Mouse (Mus musculus): ENCODE results near the gene 1300017J02Rik. TPM values are rescaled to one million over a fixed set of nuclear protein-coding genes. Genes with fewer than 3 reads are reported as not detected.
A peak's percentile ranks its signal among the peaks of the same experiment; 100 is the strongest.

1300017J02Rik gene
- polyA plus RNA-seq, 1 experiment from 2014 or later, result 4.2 TPM

DNA sequence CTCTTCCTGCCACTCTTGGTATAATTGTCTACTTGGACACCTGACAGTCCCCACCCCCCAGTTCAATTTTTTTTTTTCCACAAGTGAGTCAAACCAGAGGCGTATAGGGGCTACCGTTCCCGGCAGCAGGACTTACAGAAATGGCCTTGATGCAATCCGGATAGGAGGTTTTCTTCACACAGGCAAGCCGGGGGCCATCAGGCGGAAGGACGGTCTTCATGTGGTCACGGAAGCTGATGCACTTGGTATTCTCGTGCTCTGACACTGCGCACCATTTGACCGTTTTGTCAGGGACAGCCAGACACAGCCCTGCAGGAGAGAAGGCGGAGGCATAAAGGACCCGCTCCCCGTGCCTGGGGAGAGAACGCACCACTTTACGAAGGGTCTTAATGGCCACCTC lies 77.1 kb downstream of the 1300017J02Rik start:
- no peak overlapping the region for H3K4me3 ChIP-seq
- no peak for DNase-seq (ENCODE audit: low spot score)
- H3K27ac ChIP-seq, result no peak overlapping the region
- H3K4me1 ChIP-seq, result peaks cover 12% of the 10 kb centered on the region
- WGBS, result 91% methylated on average over 16 of the region's 16 CpGs
- no peaks in the 10 kb centered on the region for H3K9me3 ChIP-seq (replicated peaks)
- no peaks in the 10 kb centered on the region for H3K36me3 ChIP-seq
- no peaks in the 10 kb centered on the region for H3K27me3 ChIP-seq (ENCODE audit: low read depth, poor library complexity, severe bottlenecking)

DNA sequence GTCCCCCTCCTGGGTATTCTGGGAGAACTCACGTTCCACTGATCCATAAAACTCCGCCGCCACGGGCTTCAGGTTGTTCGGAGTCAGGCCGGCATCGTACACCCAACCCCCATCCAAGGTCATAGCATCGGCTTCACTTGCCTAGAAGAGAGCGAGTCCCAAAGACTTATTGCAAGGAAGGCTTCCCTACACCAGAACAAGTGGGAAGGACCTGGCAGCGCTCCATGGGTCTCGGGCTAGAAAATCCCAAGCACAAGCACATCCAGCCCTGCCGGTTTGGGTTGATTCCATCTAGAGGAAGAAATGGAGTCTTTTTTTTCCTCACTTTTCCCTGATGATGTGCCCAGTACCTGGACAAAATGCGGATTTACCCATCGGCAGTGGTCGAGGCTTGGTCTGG lies 78.1 kb downstream of the 1300017J02Rik start:
- DNase-seq (ENCODE audit: low spot score), result no peak
- peaks cover 9% of the 10 kb centered on the region for H3K4me1 ChIP-seq
- no peak overlapping the region for H3K27ac ChIP-seq
- no peaks in the 10 kb centered on the region for H3K36me3 ChIP-seq
- H3K27me3 ChIP-seq (ENCODE audit: low read depth, poor library complexity, severe bottlenecking), result no peaks in the 10 kb centered on the region
- no peak overlapping the region for H3K4me3 ChIP-seq
- no peaks in the 10 kb centered on the region for H3K9me3 ChIP-seq (replicated peaks)
- WGBS, result 94% methylated on average over 15 of the region's 15 CpGs

- DNase-seq (ENCODE audit: low spot score), result no peak
- H3K36me3 ChIP-seq, result no peaks in the 10 kb centered on the region
- no peak overlapping the region for H3K27ac ChIP-seq
- no peaks in the 10 kb centered on the region for H3K27me3 ChIP-seq (ENCODE audit: low read depth, poor library complexity, severe bottlenecking)
- peaks cover 6% of the 10 kb centered on the region for H3K4me1 ChIP-seq
- no peaks in the 10 kb centered on the region for H3K9me3 ChIP-seq (replicated peaks)
- no peak overlapping the region for H3K4me3 ChIP-seq
- 66% methylated on average over 3 of the region's 3 CpGs for WGBS
Observed at GRCm38 (mm10) chr9:103225464-103225863, 79.4 kb downstream of the 1300017J02Rik start.

- 92% methylated on average over 7 of the region's 7 CpGs for WGBS
- Histone ChIP-seq H3K27ac (no peak overlapping the region), H3K4me3 (no peak overlapping the region), H3K4me1 (no peaks in the 10 kb centered on the region), H3K36me3 (no peaks in the 10 kb centered on the region), H3K27me3 (ENCODE audit: low read depth, poor library complexity, severe bottlenecking) (no peaks in the 10 kb centered on the region), H3K9me3 (replicated peaks) (no peaks in the 10 kb centered on the region)
- no peak for DNase-seq (ENCODE audit: low spot score)
Observed at GRCm38 (mm10) chr9:103224721-103225120, 80.2 kb downstream of the 1300017J02Rik start.

- 83% methylated on average over 6 of the region's 6 CpGs for WGBS
- DNase-seq (ENCODE audit: low spot score), result no peak
- H3K36me3 ChIP-seq, result no peaks in the 10 kb centered on the region
- no peak overlapping the region for H3K4me3 ChIP-seq
- H3K27me3 ChIP-seq (ENCODE audit: low read depth, poor library complexity, severe bottlenecking), result 0 out of 2 replicates have a peak, but pooled peaks cover 5% of the 10 kb centered on the region
- no peaks in the 10 kb centered on the region for H3K9me3 ChIP-seq (replicated peaks)
- H3K27ac ChIP-seq, result no peak overlapping the region
- no peaks in the 10 kb centered on the region for H3K4me1 ChIP-seq
Observed at GRCm38 (mm10) chr9:103214281-103214680, 90.6 kb downstream of the 1300017J02Rik start.

- H3K9me3 ChIP-seq (replicated peaks), result no peaks in the 10 kb centered on the region
- H3K27ac ChIP-seq, result no peak overlapping the region
- 84% methylated on average over 2 of the region's 2 CpGs for WGBS
- no peaks in the 10 kb centered on the region for H3K36me3 ChIP-seq
- 0 out of 2 replicates have a peak, but pooled peaks cover 5% of the 10 kb centered on the region for H3K27me3 ChIP-seq (ENCODE audit: low read depth, poor library complexity, severe bottlenecking)
- no peaks in the 10 kb centered on the region for H3K4me1 ChIP-seq
- no peak overlapping the region for H3K4me3 ChIP-seq
- DNase-seq (ENCODE audit: low spot score), result no peak
Observed at GRCm38 (mm10) chr9:103213631-103214030, 91.3 kb downstream of the 1300017J02Rik start.

DNA sequence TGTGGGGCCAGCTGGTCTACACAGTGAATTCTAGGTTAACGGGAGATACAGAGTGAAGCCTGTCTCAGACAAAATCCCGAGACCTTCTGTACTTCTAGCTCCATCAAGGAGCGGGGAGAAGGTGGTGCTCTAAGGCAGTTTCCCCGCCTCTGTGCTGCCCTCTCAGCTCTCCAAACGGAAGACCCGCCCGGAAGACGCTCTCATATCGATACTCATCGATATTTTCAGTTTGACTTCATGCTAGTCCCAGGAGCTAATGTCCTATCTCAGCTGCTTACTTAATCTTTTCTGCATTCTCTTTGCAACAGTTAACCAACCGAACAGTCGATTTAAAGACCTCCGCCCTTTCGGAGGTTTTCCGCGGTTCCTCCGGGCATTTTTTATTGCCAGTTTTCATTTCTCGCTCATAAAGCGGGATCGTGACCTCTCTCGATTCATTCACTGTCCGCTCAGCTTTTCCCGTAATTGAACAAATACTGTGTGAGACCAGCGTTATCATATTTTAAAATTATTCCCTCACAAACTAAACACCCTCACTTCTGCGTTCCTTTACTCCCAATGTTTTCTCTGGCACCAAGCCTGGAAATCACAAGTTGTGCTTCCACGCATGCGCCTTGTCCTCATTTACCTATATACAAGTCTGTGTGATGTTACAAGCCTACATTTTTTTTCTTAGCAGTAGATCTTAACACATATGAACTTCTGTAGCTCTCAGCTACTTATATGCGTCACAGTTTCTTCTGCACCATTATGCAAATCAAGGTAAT lies 92.0 kb downstream of the 1300017J02Rik start:
- peak overlapping the region; percentile 16; the same call in 1 of the 2 replicates for H3K4me3 ChIP-seq
- H3K27ac ChIP-seq, result no peak overlapping the region
- WGBS, result 84% methylated on average over 28 of the region's 28 CpGs
- no peak for DNase-seq (ENCODE audit: low spot score)
- no peaks in the 10 kb centered on the region for H3K36me3 ChIP-seq
- no peaks in the 10 kb centered on the region for H3K9me3 ChIP-seq (replicated peaks)
- H3K27me3 ChIP-seq (ENCODE audit: low read depth, poor library complexity, severe bottlenecking), result 0 out of 2 replicates have a peak, but pooled peaks cover 5% of the 10 kb centered on the region
- no peaks in the 10 kb centered on the region for H3K4me1 ChIP-seq

GRCm38 (mm10) chr9:103208802-103209423 lies 96.0 kb downstream of the 1300017J02Rik start:
- Histone ChIP-seq H3K4me3 (no peak overlapping the region), H3K36me3 (no peaks in the 10 kb centered on the region), H3K9me3 (replicated peaks) (no peaks in the 10 kb centered on the region), H3K27ac (no peak overlapping the region), H3K4me1 (no peaks in the 10 kb centered on the region), H3K27me3 (ENCODE audit: low read depth, poor library complexity, severe bottlenecking) (no peaks in the 10 kb centered on the region)
- DNase-seq (ENCODE audit: low spot score), result no peak
- WGBS, result 62% methylated on average over 6 of the region's 6 CpGs

DNA sequence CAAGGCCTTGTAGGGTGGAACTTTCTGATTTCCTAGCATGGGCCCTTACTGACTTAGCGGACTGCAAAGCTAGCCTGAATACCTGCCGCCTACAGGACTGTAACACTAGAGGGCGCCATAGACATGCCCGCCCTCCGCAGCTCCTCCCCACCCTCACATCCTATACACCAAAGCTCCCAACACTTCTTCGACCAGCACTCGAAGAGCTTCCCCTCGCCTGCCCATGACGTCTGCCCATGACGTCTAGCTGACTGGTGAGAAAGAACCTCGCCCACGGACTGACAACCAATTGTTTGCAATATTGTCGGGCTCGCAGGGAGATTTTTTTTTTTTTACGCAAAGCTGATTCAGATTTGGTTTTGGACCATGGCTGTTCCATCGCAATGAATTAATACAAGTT lies 97.0 kb downstream of the 1300017J02Rik start:
- no peak overlapping the region for H3K27ac ChIP-seq
- H3K4me3 ChIP-seq, result peak overlapping the region; percentile 28; the same call in 1 of the 2 replicates
- no peaks in the 10 kb centered on the region for H3K27me3 ChIP-seq (ENCODE audit: low read depth, poor library complexity, severe bottlenecking)
- no peaks in the 10 kb centered on the region for H3K4me1 ChIP-seq
- H3K9me3 ChIP-seq (replicated peaks), result no peaks in the 10 kb centered on the region
- no peaks in the 10 kb centered on the region for H3K36me3 ChIP-seq
- WGBS, result 11% methylated on average over 16 of the region's 16 CpGs
- peak; percentile 77 for DNase-seq (ENCODE audit: low spot score)

GRCm38 (mm10) chr9:103205786-103206185 lies 99.1 kb downstream of the 1300017J02Rik start:
- Histone ChIP-seq H3K36me3 (no peaks in the 10 kb centered on the region), H3K9me3 (replicated peaks) (no peaks in the 10 kb centered on the region), H3K27ac (no peak overlapping the region), H3K4me3 (no peak overlapping the region), H3K27me3 (ENCODE audit: low read depth, poor library complexity, severe bottlenecking) (no peaks in the 10 kb centered on the region), H3K4me1 (peaks cover 9% of the 10 kb centered on the region; the same call in 1 of the 2 replicates)
- 91% methylated on average over 5 of the region's 5 CpGs for WGBS
- no peak for DNase-seq (ENCODE audit: low spot score)

GRCm38 (mm10) chr9:103201561-103202260 lies 103.2 kb downstream of the 1300017J02Rik start, which contains the start of gene Srprb:
TSS of gene Srprb (minus strand) at chr9:103202137.
- Histone ChIP-seq H3K27ac (peak within 1 kb of the TSS; percentile 96), H3K4me1 (peaks cover 9% of the 10 kb centered on the region; the same call in 1 of the 2 replicates)
- under 1% methylated on average over 45 of the region's 45 CpGs for WGBS

More at GRCm38 (mm10) chr9:103201561-103202260, 103.2 kb downstream of the 1300017J02Rik start, which contains the start of gene Srprb:
- peaks cover 38% of the 10 kb centered on the region for H3K36me3 ChIP-seq
- peak within 1 kb of the TSS; percentile 91 for H3K4me3 ChIP-seq
- H3K27me3 ChIP-seq (ENCODE audit: low read depth, poor library complexity, severe bottlenecking), result no peaks in the 10 kb centered on the region
- DNase-seq (ENCODE audit: low spot score), result peak; percentile 92
- H3K9me3 ChIP-seq (replicated peaks), result no peaks in the 10 kb centered on the region
